Mouse (Mus musculus) stomach, embryonic 16.5 days (tissue): ENCODE measurements around the gene Ntm. TPM values are rescaled to one million over a fixed set of nuclear protein-coding genes. Genes with fewer than 3 reads are reported as not detected.

Experiments used
- ATAC-seq: fragments of 200-750 bp; cut with Nextera tagmentation; 2 replicates; pipeline ENCODE4 v1.8.0; 2017; ENCODE audit warnings: moderate number of reproducible peaks, moderate TSS enrichment; ENCODE audit not compliant: insufficient read depth, low FRiP score
- H3K27ac ChIP-seq: fragments of 300-500 bp; sonication (generic); 2 replicates; pipeline ENCODE4 v1.5.1; 2014; ENCODE audit warnings: low read length
- H3K27me3 ChIP-seq: fragments of 300-500 bp; sonication (generic); 2 replicates; pipeline ENCODE4 v1.6.1; 2014; ENCODE audit warnings: low read length, control low read depth, mixed read lengths; ENCODE audit not compliant: control insufficient read depth, insufficient read depth
- H3K36me3 ChIP-seq: fragments of 300-500 bp; sonication (generic); 2 replicates; pipeline ENCODE4 v1.6.1; 2014; ENCODE audit warnings: low read length; ENCODE audit not compliant: control insufficient read depth, insufficient read depth
- H3K4me1 ChIP-seq: fragments of 300-500 bp; sonication (generic); 2 replicates; pipeline ENCODE4 v1.6.1; 2014; ENCODE audit warnings: low read length, control low read depth, mixed read lengths; ENCODE audit not compliant: control insufficient read depth, insufficient read depth
- H3K4me2 ChIP-seq: fragments of 300-500 bp; sonication (generic); 2 replicates; pipeline ENCODE4 v1.6.1; 2014; ENCODE audit warnings: low read depth, low read length, mixed read lengths
- H3K4me3 ChIP-seq: fragments of 300-500 bp; sonication (generic); replicated peaks from 2 replicates; pipeline ENCODE4 v1.5.1; 2014; ENCODE audit warnings: mild to moderate bottlenecking, low read length
- H3K9ac ChIP-seq: fragments of 300-500 bp; sonication (generic); 2 replicates; pipeline ENCODE4 v1.6.1; 2014; ENCODE audit warnings: low read length
- H3K9me3 ChIP-seq: fragments of 300-500 bp; sonication (generic); replicated peaks from 2 replicates; pipeline ENCODE4 v1.6.1; 2016; ENCODE audit warnings: low read length, control low read depth; ENCODE audit not compliant: control insufficient read depth
- WGBS: fragments of 180-500 bp; shearing (Covaris S2); extraction: QIAGEN DNeasy Blood & Tissue Kit; methylation state at CpG from one replicate; pipeline ENCODE4 v1.1.7; 2014; 5-methylcytosine and 5-hydroxymethylcytosine counted together
- polyA plus RNA-seq: library from polyadenylated mRNA; unstranded; fragments of >200 nt; fragmentation: Nextera tagmentation; extraction: Ambion mirVana; gene quantifications from 2 replicates; pipeline ENCODE4 v1.2.1, GENCODE M21; 2015

Gene Ntm
- polyA plus RNA-seq, 1 experiment from 2014 or later = 15.0 TPM

DNA sequence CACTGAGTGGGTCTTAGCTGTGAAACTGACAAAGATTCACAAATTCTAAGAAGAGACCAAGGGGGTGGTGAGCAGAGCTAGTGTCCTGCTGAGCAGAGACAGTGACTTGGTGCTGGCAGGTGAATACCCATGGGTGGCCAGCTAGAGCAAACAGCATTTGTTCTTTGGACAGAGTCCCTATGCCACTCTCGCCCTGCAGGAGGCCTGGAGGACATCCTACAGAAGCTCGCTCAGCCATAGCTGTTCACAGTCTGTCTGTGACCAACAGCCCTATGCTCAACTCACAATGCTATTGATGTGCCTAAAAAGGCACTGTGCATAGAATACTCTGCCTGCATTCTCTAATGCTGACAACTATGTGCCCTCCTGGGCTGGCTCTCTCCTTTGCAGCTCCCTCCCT is 888.4 kb downstream of the Ntm start:
- no peak overlapping the region for H3K4me3 ChIP-seq
- no peaks in the 10 kb centered on the region for H3K4me1 ChIP-seq
- ATAC-seq = no peak
- no peaks in the 10 kb centered on the region for H3K27me3 ChIP-seq
- 56% methylated on average over 2 of the region's 2 CpGs for WGBS
- no peak overlapping the region for H3K9ac ChIP-seq
- H3K36me3 ChIP-seq = no peaks in the 10 kb centered on the region
- H3K4me2 ChIP-seq = no peak overlapping the region
- no peak overlapping the region for H3K27ac ChIP-seq
- H3K9me3 ChIP-seq = no peaks in the 10 kb centered on the region

DNA sequence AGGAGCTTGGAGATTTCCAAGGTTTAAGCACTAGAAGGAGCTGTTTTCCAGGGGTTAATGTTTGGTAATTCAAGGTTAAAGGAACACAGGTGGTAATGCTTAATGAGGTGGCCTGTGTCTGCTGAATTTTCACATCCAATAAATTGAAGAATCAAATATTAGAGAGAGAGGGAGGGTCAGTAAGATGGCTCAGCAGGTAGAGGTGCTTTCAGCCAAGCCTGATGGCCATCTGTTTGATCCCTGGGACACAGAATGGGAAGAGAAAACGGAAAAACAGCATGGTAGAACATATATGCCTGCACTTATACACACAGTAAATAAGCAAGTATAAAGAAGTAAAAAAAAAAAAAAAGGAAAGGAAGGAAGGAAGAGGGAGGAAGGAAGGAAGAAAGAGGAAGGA is 890.9 kb downstream of the Ntm start:
- no peaks in the 10 kb centered on the region for H3K9me3 ChIP-seq
- no peak overlapping the region for H3K4me3 ChIP-seq
- no peak overlapping the region for H3K9ac ChIP-seq
- no peak overlapping the region for H3K4me2 ChIP-seq
- no peaks in the 10 kb centered on the region for H3K36me3 ChIP-seq
- no peak overlapping the region for H3K27ac ChIP-seq
- WGBS = 71% methylated on average over 1 of the region's 1 CpGs
- no peak for ATAC-seq
- H3K4me1 ChIP-seq = no peaks in the 10 kb centered on the region
- no peaks in the 10 kb centered on the region for H3K27me3 ChIP-seq

DNA sequence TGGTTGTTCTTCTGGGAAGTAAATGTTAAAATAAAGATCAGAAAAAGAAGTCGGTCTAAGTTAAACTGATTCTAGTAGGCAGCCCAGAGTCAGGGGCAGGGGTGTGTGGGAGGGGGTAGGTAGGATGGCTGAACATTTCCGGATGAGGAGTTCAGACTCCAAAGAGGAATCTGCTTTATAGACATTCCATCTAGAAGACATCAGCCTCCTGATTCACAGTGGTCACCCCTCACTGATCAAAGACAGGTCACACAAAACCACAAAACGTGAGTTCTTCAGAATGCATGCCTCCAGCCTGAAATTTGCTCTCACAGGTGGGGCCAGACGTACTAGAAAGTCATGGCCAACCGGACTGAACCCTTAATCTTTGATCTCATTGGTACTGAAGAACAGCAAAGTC is 895.4 kb downstream of the Ntm start:
- Histone ChIP-seq H3K4me3 (no peak overlapping the region), H3K9ac (no peak overlapping the region), H3K4me2 (no peak overlapping the region), H3K27ac (no peak overlapping the region), H3K36me3 (no peaks in the 10 kb centered on the region), H3K4me1 (no peaks in the 10 kb centered on the region), H3K9me3 (no peaks in the 10 kb centered on the region), H3K27me3 (no peaks in the 10 kb centered on the region)
- WGBS = 75% methylated on average over 5 of the region's 5 CpGs
- no peak for ATAC-seq

DNA sequence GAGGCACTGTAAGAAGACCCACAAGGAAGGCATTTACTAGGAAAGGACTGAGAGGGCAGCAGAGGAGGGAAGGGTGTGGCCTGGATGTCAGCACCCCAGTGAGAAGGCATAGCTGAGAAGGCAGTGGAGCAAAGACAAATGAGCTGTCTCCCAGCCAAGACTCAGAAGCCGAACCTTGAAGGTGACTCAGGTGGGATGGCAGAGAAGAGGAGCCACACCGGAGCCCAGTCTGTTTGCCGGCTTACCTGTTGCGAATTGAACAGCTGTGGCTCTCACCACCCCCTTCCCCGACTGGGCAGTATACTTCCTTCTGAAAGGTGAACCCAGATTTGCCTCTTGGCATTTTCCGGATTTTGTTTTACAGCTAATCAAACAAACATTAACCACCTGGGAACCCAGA is 902.6 kb downstream of the Ntm start:
- Histone ChIP-seq H3K4me2 (no peak overlapping the region), H3K4me1 (no peaks in the 10 kb centered on the region), H3K27ac (no peak overlapping the region), H3K36me3 (no peaks in the 10 kb centered on the region), H3K27me3 (no peaks in the 10 kb centered on the region), H3K9ac (no peak overlapping the region), H3K9me3 (no peaks in the 10 kb centered on the region), H3K4me3 (no peak overlapping the region)
- ATAC-seq = no peak
- whole genome bisulfite sequencing = 28% methylated on average over 6 of the region's 6 CpGs

DNA sequence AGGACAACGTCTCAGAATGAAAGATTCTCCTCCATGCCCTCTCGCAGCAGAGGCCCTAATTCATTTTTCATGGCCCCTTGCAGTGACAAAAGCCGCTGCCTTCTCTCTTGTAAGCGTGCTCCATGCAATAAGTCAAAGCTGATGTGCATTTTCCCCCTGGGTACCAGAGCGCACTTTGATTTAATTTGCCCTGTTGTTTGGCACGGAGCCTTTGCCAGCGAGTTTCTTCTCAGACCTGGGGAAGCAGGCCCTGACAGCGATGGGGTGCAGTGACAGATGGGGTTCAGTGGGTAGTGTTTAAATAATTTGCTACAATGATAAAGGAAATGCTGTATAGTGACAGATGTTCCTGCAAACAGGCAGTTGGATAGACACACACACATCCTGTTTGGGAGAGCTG is 904.1 kb downstream of the Ntm start:
- WGBS = 69% methylated on average over 8 of the region's 8 CpGs
- no peaks in the 10 kb centered on the region for H3K27me3 ChIP-seq
- no peak overlapping the region for H3K9ac ChIP-seq
- no peak overlapping the region for H3K27ac ChIP-seq
- H3K36me3 ChIP-seq = no peaks in the 10 kb centered on the region
- no peak for ATAC-seq
- H3K9me3 ChIP-seq = no peaks in the 10 kb centered on the region
- no peak overlapping the region for H3K4me2 ChIP-seq
- H3K4me3 ChIP-seq = no peak overlapping the region
- H3K4me1 ChIP-seq = no peaks in the 10 kb centered on the region

DNA sequence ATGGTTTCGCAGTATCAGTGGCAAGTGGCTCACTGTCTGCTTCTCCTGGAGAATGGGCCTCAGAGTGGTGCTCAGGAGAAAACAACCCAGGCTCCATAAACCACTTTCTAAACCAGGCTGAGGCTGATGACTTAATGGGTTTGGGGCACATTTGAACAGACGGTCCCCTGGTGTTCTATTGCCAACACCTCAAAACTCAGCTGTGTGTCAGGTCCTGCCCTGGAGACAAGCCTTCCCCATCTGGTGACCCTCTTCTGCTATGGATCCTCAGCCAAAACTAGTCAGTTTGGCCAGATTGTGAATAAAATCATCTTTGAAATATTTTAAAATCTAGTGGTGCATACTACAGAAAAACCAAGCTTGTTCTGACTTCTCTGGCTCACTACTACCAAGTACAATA is 907.3 kb downstream of the Ntm start:
- no peak overlapping the region for H3K27ac ChIP-seq
- no peak overlapping the region for H3K4me3 ChIP-seq
- no peak overlapping the region for H3K9ac ChIP-seq
- H3K4me2 ChIP-seq = no peak overlapping the region
- H3K4me1 ChIP-seq = no peaks in the 10 kb centered on the region
- no peaks in the 10 kb centered on the region for H3K9me3 ChIP-seq
- H3K27me3 ChIP-seq = no peaks in the 10 kb centered on the region
- WGBS = 86% methylated on average over 2 of the region's 2 CpGs
- H3K36me3 ChIP-seq = no peaks in the 10 kb centered on the region
- no peak for ATAC-seq

DNA sequence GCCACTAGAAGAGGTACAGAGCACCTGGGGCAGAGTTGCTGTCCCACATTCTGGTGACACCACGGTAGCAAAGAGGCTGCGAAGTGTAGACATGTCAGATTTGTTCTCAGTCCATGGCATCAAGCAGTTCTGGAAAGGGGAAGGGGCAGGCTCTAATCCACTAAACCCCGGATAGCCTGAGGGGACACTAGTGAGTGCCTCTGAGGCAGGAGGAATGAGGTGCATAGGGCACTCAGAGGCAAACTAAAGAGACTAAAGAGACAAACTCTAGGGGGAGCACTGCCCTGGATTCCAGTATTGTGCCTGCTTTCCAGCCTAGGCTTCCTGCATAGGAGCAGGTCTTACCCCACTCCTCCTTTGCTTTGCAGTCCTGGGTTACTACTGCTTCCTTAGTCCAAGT is 926.5 kb downstream of the Ntm start:
- Histone ChIP-seq H3K27me3 (no peaks in the 10 kb centered on the region), H3K4me1 (no peaks in the 10 kb centered on the region), H3K9me3 (no peaks in the 10 kb centered on the region), H3K4me3 (no peak overlapping the region), H3K36me3 (no peaks in the 10 kb centered on the region), H3K27ac (no peak overlapping the region), H3K9ac (no peak overlapping the region), H3K4me2 (no peak overlapping the region)
- ATAC-seq = no peak
- WGBS = 43% methylated on average over 3 of the region's 3 CpGs

DNA sequence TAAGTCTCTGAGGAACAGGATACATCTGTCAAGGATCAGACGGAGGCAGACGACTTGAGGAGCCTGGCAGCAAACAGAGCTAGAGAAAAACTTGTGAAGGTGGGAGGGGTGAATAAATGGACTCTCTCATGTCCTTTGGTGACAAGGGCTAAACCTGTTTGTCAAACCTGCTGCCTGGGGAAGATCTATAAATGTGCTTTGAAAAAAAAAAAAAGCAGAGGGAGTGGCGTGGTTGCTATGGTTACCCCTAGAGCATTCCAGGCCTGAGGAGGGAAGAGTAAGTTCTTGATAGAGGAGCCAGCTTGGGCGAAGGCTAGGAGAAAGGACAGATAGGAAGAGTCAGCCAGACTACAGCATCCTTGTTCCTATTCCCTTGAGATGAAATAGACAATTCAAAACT is 926.9 kb downstream of the Ntm start:
- 16% methylated on average over 4 of the region's 4 CpGs for WGBS
- Histone ChIP-seq H3K9ac (no peak overlapping the region), H3K36me3 (no peaks in the 10 kb centered on the region), H3K4me3 (no peak overlapping the region), H3K27me3 (no peaks in the 10 kb centered on the region), H3K4me1 (no peaks in the 10 kb centered on the region), H3K27ac (no peak overlapping the region), H3K9me3 (no peaks in the 10 kb centered on the region), H3K4me2 (no peak overlapping the region)
- no peak for ATAC-seq

DNA sequence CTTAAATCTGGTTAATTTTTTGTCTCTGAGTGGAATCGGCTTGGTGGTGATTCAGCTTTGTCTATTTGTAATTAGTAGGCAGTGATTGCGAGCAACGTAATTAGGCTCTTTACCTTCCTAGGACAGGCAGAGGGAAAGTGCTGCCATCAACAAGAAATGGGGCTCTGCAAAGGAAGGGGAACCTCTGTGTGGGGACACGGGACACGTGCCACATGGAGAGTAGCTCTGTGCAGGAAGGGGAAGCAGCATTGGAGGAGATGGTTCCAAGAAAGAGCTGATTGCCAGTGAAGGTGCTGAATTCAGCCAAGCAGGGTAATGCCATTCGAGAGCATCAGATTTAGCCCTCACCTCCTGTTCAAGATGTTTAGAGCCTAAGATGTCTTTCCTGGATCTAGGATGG is 936.5 kb downstream of the Ntm start:
- Histone ChIP-seq H3K9me3 (no peaks in the 10 kb centered on the region), H3K4me1 (no peaks in the 10 kb centered on the region), H3K4me2 (no peak overlapping the region), H3K4me3 (no peak overlapping the region), H3K9ac (no peak overlapping the region), H3K27ac (no peak overlapping the region), H3K27me3 (no peaks in the 10 kb centered on the region), H3K36me3 (no peaks in the 10 kb centered on the region)
- 82% methylated on average over 6 of the region's 6 CpGs for WGBS
- no peak for ATAC-seq

DNA sequence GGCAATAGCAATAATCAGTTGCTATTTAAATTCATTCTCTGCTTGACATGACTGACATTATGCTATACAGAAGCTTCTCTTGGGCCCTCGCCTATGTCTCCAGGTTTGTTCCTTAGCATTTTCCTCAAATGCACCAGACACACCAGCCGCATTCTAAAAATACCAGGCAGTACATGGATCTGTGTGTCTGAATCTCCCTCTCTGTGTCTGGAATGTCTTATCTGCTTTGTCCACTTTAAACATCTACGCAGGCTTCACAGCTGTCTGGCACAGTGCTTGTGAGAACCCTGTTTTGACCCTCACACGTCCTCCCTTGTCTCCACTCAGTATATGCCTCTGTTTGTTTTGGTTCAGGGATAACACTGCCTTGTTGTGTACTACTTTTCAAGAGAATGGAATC is 937.3 kb downstream of the Ntm start:
- no peaks in the 10 kb centered on the region for H3K9me3 ChIP-seq
- H3K36me3 ChIP-seq = no peaks in the 10 kb centered on the region
- no peak overlapping the region for H3K9ac ChIP-seq
- no peaks in the 10 kb centered on the region for H3K4me1 ChIP-seq
- H3K27me3 ChIP-seq = no peaks in the 10 kb centered on the region
- no peak for ATAC-seq
- no peak overlapping the region for H3K4me2 ChIP-seq
- no peak overlapping the region for H3K4me3 ChIP-seq
- H3K27ac ChIP-seq = no peak overlapping the region
- 48% methylated on average over 4 of the region's 4 CpGs for WGBS
